Mouse (Mus musculus): ENCODE data around the gene Chmp4b. TPM values are rescaled to one million over a fixed set of nuclear protein-coding genes. Genes with fewer than 3 reads are reported as not detected.

Chmp4b gene
- polyA plus RNA-seq, 1 experiment from 2014 or later = 16.6 TPM

- Histone ChIP-seq H3K4me3 (ENCODE audit: control insufficient read depth in 1 of 2, insufficient read depth in 1 of 2, low read depth in 1 of 2, low read length in 2 of 2) (no peak overlapping the region), H3K27me3 (ENCODE audit: control insufficient read depth, insufficient read depth, low read length) (no peaks in the 10 kb centered on the region), H3K27ac (replicated peaks in 1 of 2; ENCODE audit: control insufficient read depth in 1 of 2, insufficient read depth in 1 of 2, low read depth in 2 of 2, low read length in 2 of 2) (no peak overlapping the region), H3K4me1 (ENCODE audit: control insufficient read depth in 2 of 2, insufficient read depth in 2 of 2, low read length in 2 of 2) (no peaks in the 10 kb centered on the region), H3K4me2 (ENCODE audit: low read length) (no peak overlapping the region), H3K9ac (ENCODE audit: low read length) (no peak overlapping the region), H3K9me3 (ENCODE audit: control insufficient read depth, low read length) (no peaks in the 10 kb centered on the region), H3K36me3 (ENCODE audit: control insufficient read depth, insufficient read depth, low read length) (peaks cover 53% of the 10 kb centered on the region)
- 77% methylated on average over 8 of the region's 8 CpGs for WGBS
- no peak for ATAC-seq (ENCODE audit: insufficient number of reproducible peaks, insufficient read depth, low FRiP score, low read depth)
Observed at GRCm38 (mm10) chr2:154695690-154696089, 44.2 kb downstream of the Chmp4b start.

- H3K36me3 ChIP-seq (ENCODE audit: control insufficient read depth, insufficient read depth, low read length) = peaks cover 43% of the 10 kb centered on the region
- no peak overlapping the region for H3K4me2 ChIP-seq (ENCODE audit: low read length)
- no peak overlapping the region for H3K4me3 ChIP-seq (ENCODE audit: control insufficient read depth in 1 of 2, insufficient read depth in 1 of 2, low read depth in 1 of 2, low read length in 2 of 2)
- no peak for ATAC-seq (ENCODE audit: insufficient number of reproducible peaks, insufficient read depth, low FRiP score, low read depth)
- H3K27me3 ChIP-seq (ENCODE audit: control insufficient read depth, insufficient read depth, low read length) = no peaks in the 10 kb centered on the region
- 86% methylated on average over 3 of the region's 3 CpGs for WGBS
- no peaks in the 10 kb centered on the region for H3K9me3 ChIP-seq (ENCODE audit: control insufficient read depth, low read length)
- no peaks in the 10 kb centered on the region for H3K4me1 ChIP-seq (ENCODE audit: control insufficient read depth in 2 of 2, insufficient read depth in 2 of 2, low read length in 2 of 2)
- no peak overlapping the region for H3K9ac ChIP-seq (ENCODE audit: low read length)
- H3K27ac ChIP-seq (replicated peaks in 1 of 2; ENCODE audit: control insufficient read depth in 1 of 2, insufficient read depth in 1 of 2, low read depth in 2 of 2, low read length in 2 of 2) = no peak overlapping the region
Observed at GRCm38 (mm10) chr2:154696660-154697059, 45.2 kb downstream of the Chmp4b start.

- WGBS = 88% methylated on average over 4 of the region's 4 CpGs
- H3K27me3 ChIP-seq (ENCODE audit: control insufficient read depth, insufficient read depth, low read length) = no peaks in the 10 kb centered on the region
- H3K36me3 ChIP-seq (ENCODE audit: control insufficient read depth, insufficient read depth, low read length) = peaks cover 16% of the 10 kb centered on the region
- no peaks in the 10 kb centered on the region for H3K4me1 ChIP-seq (ENCODE audit: control insufficient read depth in 2 of 2, insufficient read depth in 2 of 2, low read length in 2 of 2)
- H3K9ac ChIP-seq (ENCODE audit: low read length) = no peak overlapping the region
- H3K4me3 ChIP-seq (ENCODE audit: control insufficient read depth in 1 of 2, insufficient read depth in 1 of 2, low read depth in 1 of 2, low read length in 2 of 2) = no peak overlapping the region
- no peaks in the 10 kb centered on the region for H3K9me3 ChIP-seq (ENCODE audit: control insufficient read depth, low read length)
- no peak for ATAC-seq (ENCODE audit: insufficient number of reproducible peaks, insufficient read depth, low FRiP score, low read depth)
- H3K4me2 ChIP-seq (ENCODE audit: low read length) = no peak overlapping the region
- no peak overlapping the region for H3K27ac ChIP-seq (replicated peaks in 1 of 2; ENCODE audit: control insufficient read depth in 1 of 2, insufficient read depth in 1 of 2, low read depth in 2 of 2, low read length in 2 of 2)
Observed at GRCm38 (mm10) chr2:154699360-154699759, 47.9 kb downstream of the Chmp4b start.

GRCm38 (mm10) chr2:154700177-154700576, 48.7 kb downstream of the Chmp4b start:
- peaks cover 9% of the 10 kb centered on the region for H3K36me3 ChIP-seq (ENCODE audit: control insufficient read depth, insufficient read depth, low read length)
- H3K9me3 ChIP-seq (ENCODE audit: control insufficient read depth, low read length) = no peaks in the 10 kb centered on the region
- whole genome bisulfite sequencing = 71% methylated on average over 2 of the region's 2 CpGs
- H3K4me3 ChIP-seq (ENCODE audit: control insufficient read depth in 1 of 2, insufficient read depth in 1 of 2, low read depth in 1 of 2, low read length in 2 of 2) = no peak overlapping the region
- H3K27me3 ChIP-seq (ENCODE audit: control insufficient read depth, insufficient read depth, low read length) = no peaks in the 10 kb centered on the region
- no peak overlapping the region for H3K27ac ChIP-seq (replicated peaks in 1 of 2; ENCODE audit: control insufficient read depth in 1 of 2, insufficient read depth in 1 of 2, low read depth in 2 of 2, low read length in 2 of 2)
- no peaks in the 10 kb centered on the region for H3K4me1 ChIP-seq (ENCODE audit: control insufficient read depth in 2 of 2, insufficient read depth in 2 of 2, low read length in 2 of 2)
- no peak for ATAC-seq (ENCODE audit: insufficient number of reproducible peaks, insufficient read depth, low FRiP score, low read depth)
- H3K4me2 ChIP-seq (ENCODE audit: low read length) = no peak overlapping the region
- no peak overlapping the region for H3K9ac ChIP-seq (ENCODE audit: low read length)

GRCm38 (mm10) chr2:154702637-154703315, 51.3 kb downstream of the Chmp4b start:
- 3% methylated on average over 17 of the region's 17 CpGs for WGBS
- Histone ChIP-seq H3K4me2 (ENCODE audit: low read length) (peak overlapping the region; percentile 48), H3K36me3 (ENCODE audit: control insufficient read depth, insufficient read depth, low read length) (no peaks in the 10 kb centered on the region), H3K27me3 (ENCODE audit: control insufficient read depth, insufficient read depth, low read length) (no peaks in the 10 kb centered on the region), H3K27ac (replicated peaks in 1 of 2; ENCODE audit: control insufficient read depth in 1 of 2, insufficient read depth in 1 of 2, low read depth in 2 of 2, low read length in 2 of 2) (no peak overlapping the region), H3K9ac (ENCODE audit: low read length) (peak overlapping the region; percentile 35; the same call in 1 of the 2 replicates), H3K4me1 (ENCODE audit: control insufficient read depth in 2 of 2, insufficient read depth in 2 of 2, low read length in 2 of 2) (peaks cover 9 to 11% of the 10 kb centered on the region in 2 experiments), H3K4me3 (ENCODE audit: control insufficient read depth in 1 of 2, insufficient read depth in 1 of 2, low read depth in 1 of 2, low read length in 2 of 2) (no peak overlapping the region), H3K9me3 (ENCODE audit: control insufficient read depth, low read length) (no peaks in the 10 kb centered on the region)
- no peak for ATAC-seq (ENCODE audit: insufficient number of reproducible peaks, insufficient read depth, low FRiP score, low read depth)

GRCm38 (mm10) chr2:154706526-154707280, 55.2 kb downstream of the Chmp4b start:
- 58% methylated on average over 11 of the region's 11 CpGs for WGBS
- Histone ChIP-seq H3K4me2 (ENCODE audit: low read length) (no peak overlapping the region), H3K27ac (replicated peaks in 1 of 2; ENCODE audit: control insufficient read depth in 1 of 2, insufficient read depth in 1 of 2, low read depth in 2 of 2, low read length in 2 of 2) (no peak overlapping the region), H3K36me3 (ENCODE audit: control insufficient read depth, insufficient read depth, low read length) (no peaks in the 10 kb centered on the region), H3K9me3 (ENCODE audit: control insufficient read depth, low read length) (no peaks in the 10 kb centered on the region), H3K4me1 (ENCODE audit: control insufficient read depth in 2 of 2, insufficient read depth in 2 of 2, low read length in 2 of 2) (peaks cover 12 to 15% of the 10 kb centered on the region in 2 experiments), H3K4me3 (ENCODE audit: control insufficient read depth in 1 of 2, insufficient read depth in 1 of 2, low read depth in 1 of 2, low read length in 2 of 2) (no peak overlapping the region), H3K9ac (ENCODE audit: low read length) (peak overlapping the region; percentile 3; the same call in 1 of the 2 replicates), H3K27me3 (ENCODE audit: control insufficient read depth, insufficient read depth, low read length) (no peaks in the 10 kb centered on the region)
- ATAC-seq (ENCODE audit: insufficient number of reproducible peaks, insufficient read depth, low FRiP score, low read depth) = 0 out of 2 replicates have a peak, but pooled peaks have one; percentile 35

- WGBS = 58% methylated on average over 7 of the region's 7 CpGs
- H3K9me3 ChIP-seq (ENCODE audit: control insufficient read depth, low read length) = no peaks in the 10 kb centered on the region
- no peak overlapping the region for H3K27ac ChIP-seq (replicated peaks in 1 of 2; ENCODE audit: control insufficient read depth in 1 of 2, insufficient read depth in 1 of 2, low read depth in 2 of 2, low read length in 2 of 2)
- no peak overlapping the region for H3K4me3 ChIP-seq (ENCODE audit: control insufficient read depth in 1 of 2, insufficient read depth in 1 of 2, low read depth in 1 of 2, low read length in 2 of 2)
- no peaks in the 10 kb centered on the region for H3K27me3 ChIP-seq (ENCODE audit: control insufficient read depth, insufficient read depth, low read length)
- peaks cover 12 to 15% of the 10 kb centered on the region in 2 experiments for H3K4me1 ChIP-seq (ENCODE audit: control insufficient read depth in 2 of 2, insufficient read depth in 2 of 2, low read length in 2 of 2)
- ATAC-seq (ENCODE audit: insufficient number of reproducible peaks, insufficient read depth, low FRiP score, low read depth) = no peak
- peak overlapping the region; percentile 3; the same call in 1 of the 2 replicates for H3K9ac ChIP-seq (ENCODE audit: low read length)
- no peaks in the 10 kb centered on the region for H3K36me3 ChIP-seq (ENCODE audit: control insufficient read depth, insufficient read depth, low read length)
- no peak overlapping the region for H3K4me2 ChIP-seq (ENCODE audit: low read length)
Observed at GRCm38 (mm10) chr2:154707284-154707683, 55.8 kb downstream of the Chmp4b start.
